Mouse (Mus musculus) MEL (cell line): Measurements from ENCODE around the gene Lsm12.

Experiments used
- CTCF ChIP-seq, 3 experiments: IDR thresholded peaks in 2 of 3; conservative IDR thresholded peaks in 1 of 3; 2 replicates each; pipeline ENCODE4 v1.5.1; 2011 to 2012; ENCODE audit warnings: low read length in 3 of 3, low read depth in 2 of 3, mild to moderate bottlenecking in 2 of 3, improper control_type of control experiment in 1 of 3, inconsistent platforms in 1 of 3, mixed read lengths in 1 of 3, moderate library complexity in 1 of 3; ENCODE audit not compliant: control insufficient read depth in 1 of 3, insufficient read depth in 1 of 3, poor library complexity in 1 of 3, severe bottlenecking in 1 of 3
- MAX ChIP-seq: IDR thresholded peaks from 2 replicates; pipeline ENCODE4 v1.6.1; 2011; ENCODE audit warnings: low read length, improper control_type of control experiment
- POLR2A ChIP-seq, 2 experiments: IDR thresholded peaks; 2 replicates each; pipeline ENCODE4 v1.6.1; 2011 to 2012; ENCODE audit warnings: low read length in 2 of 2, mild to moderate bottlenecking in 2 of 2, control low read depth in 1 of 2, improper control_type of control experiment in 1 of 2, low read depth in 1 of 2, moderate library complexity in 1 of 2; ENCODE audit not compliant: control insufficient read depth in 1 of 2, insufficient read depth in 1 of 2, poor library complexity in 1 of 2
- TAL1 ChIP-seq: IDR thresholded peaks from 2 replicates; pipeline ENCODE4 v1.6.1; 2012; ENCODE audit warnings: mild to moderate bottlenecking, inconsistent platforms, low read length, moderate library complexity, mixed read lengths
- TBP ChIP-seq: IDR thresholded peaks from 2 replicates; pipeline ENCODE4 v1.8.0; 2011; ENCODE audit warnings: low read depth, low read length, improper control_type of control experiment

GRCm38 (mm10) chr11:102140508-102140907 is 44.6 kb downstream of the Lsm12 start:
- peak; percentile 45 to 97 (median 79) for TF ChIP-seq CTCF (IDR thresholded peaks at IDR 0.05 in 2 of 3, conservative IDR thresholded peaks at IDR 0.05 in 1 of 3; ENCODE audit: control insufficient read depth in 1 of 3, insufficient read depth in 1 of 3, low read depth in 2 of 3, low read length in 3 of 3, poor library complexity in 1 of 3, severe bottlenecking in 1 of 3)
- TF ChIP-seq TAL1: no peak
- TF ChIP-seq POLR2A (IDR thresholded peaks at IDR 0.05; ENCODE audit: control insufficient read depth in 1 of 2, insufficient read depth in 1 of 2, low read depth in 1 of 2, low read length in 2 of 2, poor library complexity in 1 of 2): no peak
- TF ChIP-seq MAX: no peak
- TF ChIP-seq TBP: no peak
